Mouse (Mus musculus) lung, adult 18-20 months (tissue): ENCODE data around the gene Ing4.
A peak's percentile ranks its signal among the peaks of the same experiment; 100 is the strongest.

ENCODE experiments used
- DNase-seq, 2 experiments: peaks; one replicate each; pipeline ENCODE4 v3.0.0; 2022; ENCODE audit warnings: mixed read lengths in 2 of 2

Ing4 gene

GRCm38 (mm10) chr6:125039533-125040153 lies at the start of gene Ing4:
Ing4 (plus strand) TSS chr6:125039760.
- DNase-seq: peak; percentile 93 to 95

- no peak for DNase-seq
Observed at GRCm38 (mm10) chr6:124992241-124992640, 47.3 kb upstream of the Ing4 start.

- peak in 1 of 2 experiments; percentile 13 for DNase-seq
Observed at GRCm38 (mm10) chr6:124993365-124993764, 46.2 kb upstream of the Ing4 start.

GRCm38 (mm10) chr6:124993876-124994275 lies 45.7 kb upstream of the Ing4 start:
- DNase-seq: no peak

- DNase-seq: no peak
Observed at GRCm38 (mm10) chr6:124995246-124995645, 44.3 kb upstream of the Ing4 start.

- DNase-seq: no peak
Observed at GRCm38 (mm10) chr6:124995831-124996403, 43.6 kb upstream of the Ing4 start.

GRCm38 (mm10) chr6:124996551-124997501 lies 42.7 kb upstream of the Ing4 start, which contains the start of gene Pianp:
Pianp (plus strand) TSS chr6:124996694.
- DNase-seq: peak; percentile 68

GRCm38 (mm10) chr6:124998066-124998465 lies 41.5 kb upstream of the Ing4 start:
- DNase-seq: no peak

- DNase-seq: no peak
Observed at GRCm38 (mm10) chr6:124999091-124999490, 40.5 kb upstream of the Ing4 start.

- no peak for DNase-seq
Observed at GRCm38 (mm10) chr6:124999546-124999945, 40.0 kb upstream of the Ing4 start.

- no peak for DNase-seq
Observed at GRCm38 (mm10) chr6:125003706-125004105, 35.9 kb upstream of the Ing4 start.

GRCm38 (mm10) chr6:125005086-125005485 lies 34.5 kb upstream of the Ing4 start:
- DNase-seq: no peak

GRCm38 (mm10) chr6:125008060-125008459 lies 31.5 kb upstream of the Ing4 start:
- no peak for DNase-seq

GRCm38 (mm10) chr6:125008586-125009128 lies 30.9 kb upstream of the Ing4 start:
- peak; percentile 99 for DNase-seq

GRCm38 (mm10) chr6:125009129-125009180 lies 30.6 kb upstream of the Ing4 start, which contains the start of gene Zfp384:
Zfp384 (plus strand) TSS chr6:125009145.
- DNase-seq: no peak

- DNase-seq: peak; percentile 81 to 87
Observed at GRCm38 (mm10) chr6:125009181-125010073, 30.1 kb upstream of the Ing4 start.

GRCm38 (mm10) chr6:125017682-125018081 lies 21.9 kb upstream of the Ing4 start:
- no peak for DNase-seq

GRCm38 (mm10) chr6:125030532-125030931 lies 9.0 kb upstream of the Ing4 start:
- peak in 1 of 2 experiments; percentile 48 for DNase-seq

- DNase-seq: no peak
Observed at GRCm38 (mm10) chr6:125031604-125032003, 8.0 kb upstream of the Ing4 start.

- DNase-seq: no peak
Observed at GRCm38 (mm10) chr6:125038666-125039065, 894 bp upstream of the Ing4 start.

- DNase-seq: no peak
Observed at GRCm38 (mm10) chr6:125039131-125039530, 429 bp upstream of the Ing4 start.

GRCm38 (mm10) chr6:125040221-125040620 lies 661 bp downstream of the Ing4 start:
- no peak for DNase-seq

- DNase-seq: peak; percentile 21 to 36
Observed at GRCm38 (mm10) chr6:125041047-125041446, 1.5 kb downstream of the Ing4 start.
